Mouse (Mus musculus) liver, adult 2 months (tissue): ENCODE measurements around the gene Sox5.

ENCODE experiments used
- CTCF ChIP-seq: fragments of 200-500 bp; IDR thresholded peaks from 2 replicates; pipeline ENCODE4 v1.5.1; 2011; ENCODE audit warnings: low read depth, low read length, control low read depth
- POLR2A ChIP-seq: fragments of 200-500 bp; IDR thresholded peaks from 2 replicates; pipeline ENCODE4 v1.6.1; 2011; ENCODE audit warnings: low read length, control low read depth; ENCODE audit not compliant: insufficient read depth; ENCODE audit errors: extremely low read depth

DNA sequence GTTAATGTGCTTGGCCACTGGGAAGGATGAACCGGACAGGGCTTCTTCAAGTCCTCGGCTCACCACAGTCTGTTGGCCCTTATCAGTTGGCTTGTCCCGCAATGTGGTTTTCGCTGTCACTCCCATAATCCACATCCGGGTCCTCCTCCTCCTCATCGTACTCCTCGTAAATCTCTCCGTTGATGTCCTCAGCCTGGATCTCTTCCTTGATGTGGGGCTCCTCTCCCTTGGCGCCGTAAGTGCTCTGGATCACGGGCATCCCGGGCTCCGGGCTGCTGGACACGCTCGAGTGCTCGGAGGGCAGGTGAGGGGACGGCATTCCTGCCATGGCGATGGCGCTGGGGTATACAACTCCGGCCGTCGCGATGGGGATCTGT, 948.6 kb downstream of the Sox5 start:
- TF ChIP-seq CTCF, result no peak
- no peak for TF ChIP-seq POLR2A
